Comparison of ENCODE assay signal across 10 mouse cellular contexts in the genomic region with DNA sequence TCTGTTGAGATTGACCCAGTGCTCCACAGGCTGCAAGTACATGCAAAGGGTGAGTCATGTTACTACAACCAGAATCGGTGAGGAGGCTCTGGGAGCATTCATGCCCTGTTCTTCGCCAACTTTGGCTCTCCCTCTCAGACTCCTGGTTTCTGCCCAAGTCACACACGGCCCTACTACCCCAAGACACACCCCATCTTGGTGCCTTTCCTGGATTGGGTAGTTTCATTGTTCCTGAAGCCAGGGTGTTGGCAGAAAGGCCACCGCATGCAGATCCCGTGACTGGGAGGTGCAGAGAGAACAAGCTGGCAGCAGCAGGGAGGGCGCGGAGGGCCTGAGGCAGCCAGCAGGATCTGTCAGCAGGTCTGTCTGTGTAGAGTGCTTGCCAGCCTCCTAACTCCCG.
DNase-seq lines count a peak whose midpoint lies in the region; ATAC-seq lines count a peak whose summit lies in the region.
"Had no signal": no experiment of that assay in that cellular context is flagged by ENCODE, and none has a peak within 500 bp of the region (broad histone marks: within the 10 kb centered on the region; RNA-seq: fewer than 3 reads in every experiment).

No protein-coding gene starts in this region.

- peak overlapping the region; percentile 61 for H3K27ac ChIP-seq in heart, embryonic 13.5 days (replicated peaks)
- H3K27ac ChIP-seq: kidney, postnatal 0 days had no signal

- peak; percentile 27 for DNase-seq in cerebellum, adult 9-10 months
- no peak for DNase-seq in cerebellum, adult 8-10 months
- DNase-seq in ovary, postnatal 36 days (ENCODE audit: low spot score), result peak; percentile 39
- no peak for DNase-seq in ovary, adult 18-20 months (ENCODE audit: low spot score)
- DNase-seq in lung, postnatal 36 days, result peak; percentile 84
- DNase-seq in spleen, postnatal 36 days (ENCODE audit: low spot score in 2 of 2), result no peak
- DNase-seq in spleen, postnatal 10 days (ENCODE audit: low spot score in 2 of 2), result no peak

- H3K9me3 ChIP-seq in heart, embryonic 13.5 days, result peaks cover 5% of the 10 kb centered on the region

- peak overlapping the region; percentile 18; the same call in 1 of the 2 replicates for H3K4me2 ChIP-seq in heart, embryonic 13.5 days

- ATAC-seq in heart, embryonic 13.5 days (ENCODE audit: extremely low read depth, insufficient number of reproducible peaks, low FRiP score, low TSS enrichment), result 0 out of 2 replicates have a peak, but pooled peaks have one; percentile 6

- no peaks in the 10 kb centered on the region for H3K27me3 ChIP-seq in heart, embryonic 13.5 days (replicated peaks)
- H3K27me3 ChIP-seq: megakaryocyte, embryonic 14.5 days had no signal

- no peak overlapping the region for H3K4me3 ChIP-seq in heart, embryonic 13.5 days
- H3K4me3 ChIP-seq: megakaryocyte, embryonic 14.5 days had no signal

- peaks cover 5% of the 10 kb centered on the region for H3K36me3 ChIP-seq in heart, embryonic 13.5 days

- 50% methylated on average over 8 of the region's 8 CpGs for WGBS in heart, embryonic 13.5 days

- peak overlapping the region; percentile 21; the same call in 1 of the 2 replicates for H3K9ac ChIP-seq in heart, embryonic 13.5 days

- H3K4me1 ChIP-seq in heart, embryonic 13.5 days, result peaks cover 67% of the 10 kb centered on the region
- H3K4me1 ChIP-seq: megakaryocyte, embryonic 14.5 days had no signal

Comparison
In these comparisons a context has a peak if more than half of its experiments do, and no peak if none do; other contexts are left out.
1. DNase-seq: peak in cerebellum, adult 9-10 months (single experiment), ovary, postnatal 36 days (single experiment) and lung, postnatal 36 days (single experiment); none in cerebellum, adult 8-10 months (single experiment), ovary, adult 18-20 months (single experiment), spleen, postnatal 36 days (0 of 2) and spleen, postnatal 10 days (0 of 2).